Mouse (Mus musculus) heart, postnatal 4 days (tissue): ENCODE measurements at regions not wholly inside any gene's neighbourhood (a gene's known extent, or its start where the extent isn't known, plus 50 kb on each side); places are given as distances from the start of the nearest gene placed in this dataset.
A peak's percentile ranks its signal among the peaks of the same experiment; 100 is the strongest.
"Not testable (repeated sequence)": the region's sequence is repeated elsewhere in the genome, so short reads cannot be mapped to it uniquely, and the experiment has no call there.

Experiments used
- DNase-seq: peaks from one replicate; pipeline ENCODE4 v3.0.0; 2021

DNA sequence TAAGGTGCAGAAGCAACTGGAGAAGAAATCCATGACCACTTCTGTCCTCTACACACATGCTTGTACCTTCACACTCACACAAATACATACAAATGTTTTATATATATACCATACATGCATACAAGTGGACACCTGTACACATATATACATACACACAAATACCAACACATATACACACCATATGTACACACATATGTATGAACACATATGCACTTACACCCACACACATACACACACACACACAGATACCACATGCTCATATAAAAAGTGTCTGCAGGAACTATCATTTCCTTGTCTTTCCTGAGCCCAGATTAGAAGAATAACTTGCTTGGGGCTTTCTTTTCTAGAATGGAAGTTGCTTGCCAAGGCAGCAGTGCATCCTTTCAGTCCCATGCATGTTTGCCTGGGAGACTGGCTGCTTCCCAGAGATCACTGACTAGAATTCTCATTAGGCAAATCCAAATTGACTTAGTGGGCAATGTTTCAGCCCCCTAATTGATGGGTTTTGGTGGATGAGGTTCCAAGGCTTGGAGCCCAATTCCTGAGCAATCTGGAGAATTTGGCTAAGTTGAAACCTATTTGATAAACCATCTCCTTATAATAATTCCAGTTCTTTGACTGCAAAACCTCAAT is 169.2 kb upstream of the Hddc2 start:
- DNase-seq: no peak

DNA sequence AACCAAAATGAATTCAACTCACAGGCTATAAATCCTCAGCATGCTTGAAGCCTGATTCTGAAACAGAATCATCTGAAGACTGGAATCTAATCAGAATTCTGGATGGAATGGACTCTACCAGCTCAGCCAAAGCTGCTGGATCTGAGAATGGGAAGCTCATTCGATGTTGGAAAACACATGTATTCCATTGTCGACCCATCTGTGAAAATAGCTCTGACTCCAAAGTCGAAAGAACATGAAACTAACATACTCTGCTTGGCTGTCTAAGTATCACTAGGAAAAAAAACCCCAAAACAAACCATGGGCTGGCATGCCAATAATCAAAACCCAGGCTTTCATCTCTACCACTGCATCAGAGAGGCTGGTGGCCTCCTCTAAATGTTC is 168.7 kb upstream of the Hddc2 start:
- no peak for DNase-seq

GRCm38 (mm10) chr10:31173169-31173686 is 140.0 kb upstream of the Hddc2 start:
- peak; percentile 83 for DNase-seq

- DNase-seq: no peak
Observed at GRCm38 (mm10) chr10:31189577-31189976, 123.6 kb upstream of the Hddc2 start.

DNA sequence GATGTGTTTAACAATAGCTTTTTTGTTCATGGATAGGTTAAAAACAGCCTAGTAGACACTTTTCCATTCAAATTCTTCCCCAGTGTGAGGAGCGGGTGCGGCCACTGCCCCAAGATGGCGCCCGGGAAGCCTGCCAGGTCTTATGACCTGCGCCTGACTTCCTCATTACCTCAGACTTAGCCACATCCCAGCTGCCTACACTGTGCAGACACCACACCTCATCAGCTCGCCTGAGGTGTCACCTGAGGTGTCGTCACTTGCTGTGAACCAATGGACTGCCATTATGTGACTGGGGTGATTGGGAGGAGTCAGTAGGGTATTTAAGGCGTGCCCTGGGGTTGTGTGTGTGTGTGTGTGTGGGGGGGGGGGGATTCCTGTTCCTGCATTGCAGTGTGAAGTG is 101.0 kb upstream of the Hddc2 start:
- DNase-seq: not testable (repeated sequence)

DNA sequence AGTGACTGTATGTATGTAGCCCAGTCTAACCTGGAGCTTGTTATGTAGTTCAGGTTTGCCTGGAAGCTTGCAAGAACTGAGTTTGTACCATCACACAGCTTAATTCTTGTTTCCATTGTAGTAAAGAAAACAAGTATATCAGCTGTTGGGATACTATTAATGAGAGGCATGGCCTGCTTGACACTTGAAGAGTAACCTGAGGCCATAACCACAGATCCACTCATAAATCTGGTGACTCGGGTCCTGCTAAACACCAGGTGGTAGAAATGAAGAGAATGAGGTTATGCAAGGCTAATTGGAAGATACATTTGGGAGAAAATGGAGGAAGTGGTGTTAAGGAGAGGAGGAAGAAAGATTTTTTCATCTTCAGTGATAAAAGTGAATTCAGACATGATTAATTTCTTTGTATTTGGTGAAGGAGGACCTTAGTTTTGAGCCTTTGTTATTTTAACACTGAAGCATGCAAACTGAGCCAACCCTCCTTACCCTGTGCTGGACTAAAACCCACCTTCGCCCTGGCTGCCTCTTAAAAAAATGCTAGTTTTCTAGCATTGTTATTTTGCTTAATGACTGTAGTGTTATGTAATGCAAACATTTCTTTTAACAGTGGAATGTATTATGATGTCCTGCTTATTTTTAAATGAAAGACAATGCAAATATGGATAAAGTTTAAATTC is 100.3 kb upstream of the Hddc2 start:
- no peak for DNase-seq

GRCm38 (mm10) chr10:31221902-31222301 is 91.3 kb upstream of the Hddc2 start:
- DNase-seq: no peak

DNA sequence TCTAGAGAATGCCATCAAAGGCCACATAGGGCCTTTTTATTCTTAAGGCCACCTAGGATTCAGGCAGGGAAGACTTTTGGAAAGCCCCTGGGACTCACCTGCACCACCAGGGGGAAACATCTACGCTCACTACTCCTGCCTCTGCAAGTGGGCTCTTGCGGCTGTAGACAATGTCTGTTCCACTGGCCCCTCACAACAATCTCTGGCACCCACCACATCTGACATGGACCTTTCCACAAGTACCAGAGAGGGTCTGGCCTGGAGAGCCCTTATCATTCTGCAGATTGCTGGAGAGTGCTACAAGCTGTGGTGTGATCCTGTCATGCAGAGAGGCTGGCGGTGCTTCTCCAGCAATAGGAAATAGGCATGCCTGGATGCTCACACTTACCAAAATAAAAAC is 84.1 kb upstream of the Hddc2 start:
- peak; percentile 62 for DNase-seq

GRCm38 (mm10) chr10:31242442-31242966 is 70.7 kb upstream of the Hddc2 start:
- DNase-seq: peak; percentile 34

- peak; percentile 56 for DNase-seq
Observed at GRCm38 (mm10) chr10:31252584-31253381, 60.4 kb upstream of the Hddc2 start.

DNA sequence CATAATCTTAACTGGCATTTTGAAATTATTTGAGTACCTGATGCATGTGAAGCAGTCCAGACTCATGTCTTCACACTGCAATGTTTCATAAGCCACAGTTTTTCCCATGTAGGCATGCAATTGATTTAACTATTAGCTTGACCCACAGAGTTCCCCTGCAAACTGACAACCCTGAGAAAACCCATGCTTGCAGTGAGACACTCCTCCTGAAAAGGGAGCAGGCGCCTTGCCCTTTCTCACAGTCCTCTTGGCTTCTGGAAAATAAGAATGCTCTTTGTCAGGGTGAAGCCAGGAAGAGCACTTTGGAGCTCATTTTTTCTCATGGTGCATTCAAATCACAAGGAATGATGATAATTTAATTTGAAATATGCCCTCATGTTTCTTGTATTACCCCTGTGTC is 56.2 kb upstream of the Hddc2 start:
- DNase-seq: no peak

DNA sequence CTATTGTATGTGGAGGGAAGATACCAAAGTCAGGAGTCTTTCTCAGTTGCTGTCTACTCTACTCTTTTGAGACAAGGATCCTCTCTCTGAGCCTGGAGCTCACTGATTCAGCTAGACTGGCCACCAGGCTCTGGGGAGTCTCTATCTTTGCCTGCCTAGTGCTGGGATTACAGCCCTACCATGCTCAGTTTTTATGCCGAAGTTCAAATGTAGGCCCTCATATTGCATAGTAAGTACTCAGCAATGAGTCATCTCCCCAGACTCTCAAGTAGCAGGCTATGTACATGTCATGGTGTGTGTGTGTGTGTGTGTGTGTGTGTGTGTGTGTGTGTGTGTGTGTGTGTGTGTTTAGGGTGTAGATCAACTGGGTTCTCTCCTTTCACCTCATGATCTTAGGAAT is 55.6 kb upstream of the Hddc2 start:
- DNase-seq: no peak

GRCm38 (mm10) chr10:31260914-31261313 is 52.3 kb upstream of the Hddc2 start:
- DNase-seq: peak; percentile 33
